Mouse (Mus musculus) small intestine, adult 10 weeks (tissue): ENCODE results near the gene Rictor. TPM values are rescaled to one million over a fixed set of nuclear protein-coding genes. Genes with fewer than 3 reads are reported as not detected.

Source experiments
- polyA plus RNA-seq: library from polyadenylated mRNA; stranded (reverse); fragments of 350-450 nt; fragmentation: Illumina TruSeq; extraction: RNeasy Lipid Tissue Mini Kit (QIAGEN cat#74804); gene quantifications from one replicate; pipeline ENCODE4 v1.2.3, GENCODE M21; 2014; ENCODE audit warnings: low replicate concordance

Gene Rictor
- 15.0 TPM for polyA plus RNA-seq

DNA sequence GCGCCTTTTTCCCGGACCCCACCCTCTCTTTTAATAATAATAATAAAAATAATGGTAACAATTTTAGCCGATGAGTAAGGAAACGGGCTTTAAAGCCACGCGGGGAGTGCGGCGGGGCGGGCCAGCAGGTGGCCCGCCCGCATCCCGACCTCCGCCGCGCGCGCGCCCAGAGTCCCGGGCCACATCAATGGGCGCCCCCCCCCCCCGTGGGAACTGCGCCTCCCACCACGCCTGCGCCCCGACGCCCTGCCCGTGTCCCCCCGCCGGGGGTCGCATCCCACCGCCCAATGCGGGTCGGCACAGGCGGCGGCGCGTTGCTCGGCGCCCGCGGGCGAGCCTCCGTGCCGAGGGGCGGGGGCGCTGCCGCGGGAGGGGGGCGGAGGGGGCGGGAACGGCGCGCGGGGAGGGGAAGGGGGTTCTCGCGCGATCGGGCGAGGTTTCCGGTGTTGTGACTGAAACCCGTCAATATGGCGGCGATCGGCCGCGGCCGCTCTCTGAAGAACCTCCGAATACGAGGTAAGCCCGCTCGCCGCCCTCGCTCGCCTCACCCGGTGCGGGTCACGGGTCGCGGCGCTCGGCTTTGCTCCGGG lies at the start of gene Rictor:
Gene Rictor (plus strand): TSS at position 444 of the 590 bp plus-strand sequence.

Other genes with a start within 250 kb of the Rictor start
- 51.8 TPM for gene Fyb, start 185.5 kb upstream of the Rictor start, polyA plus RNA-seq
- gene Osmr, start 166.6 kb downstream of the Rictor start, polyA plus RNA-seq = 8.9 TPM